Mouse (Mus musculus) lung, postnatal 0 days (tissue): ENCODE measurements around the gene Rasgef1a.

Experiments
- CTCF ChIP-seq: IDR thresholded peaks from 2 replicates; pipeline ENCODE4 v1.5.1; 2016; ENCODE audit warnings: antibody characterized with exemption, mild to moderate bottlenecking
- EP300 ChIP-seq: IDR thresholded peaks from 2 replicates; pipeline ENCODE4 v1.6.1; 2016; ENCODE audit warnings: antibody characterized with exemption, mild to moderate bottlenecking, control low read depth

DNA sequence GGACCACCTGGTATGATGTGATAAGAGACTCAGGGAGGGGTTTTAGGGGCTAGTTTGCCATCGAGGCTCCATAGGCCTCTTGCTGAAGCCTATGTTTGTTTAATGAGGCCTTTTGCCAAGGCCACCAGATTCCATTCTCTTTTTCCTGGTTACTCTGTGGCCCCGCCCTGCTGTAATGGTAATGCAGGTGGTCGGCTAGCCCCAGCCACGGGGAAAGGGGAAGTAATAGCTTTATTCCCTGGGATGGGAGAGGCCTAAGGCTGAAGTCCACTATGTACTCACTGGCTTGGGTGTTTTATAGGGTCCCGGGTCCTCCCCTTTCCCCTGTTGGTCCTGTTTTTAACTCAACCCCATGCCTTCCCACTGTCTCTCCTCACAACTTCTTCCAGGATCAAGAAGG lies 25.6 kb downstream of the Rasgef1a start:
- TF ChIP-seq CTCF (no peak), EP300 (no peak)
